Mouse (Mus musculus) gastrocnemius, adult 2 months (tissue): ENCODE data around the gene Tigd4. TPM values are rescaled to one million over a fixed set of nuclear protein-coding genes. Genes with fewer than 3 reads are reported as not detected.

ENCODE experiments used
- DNase-seq: peaks from one replicate; pipeline ENCODE4 v3.0.0; 2022
- H3K27ac ChIP-seq: fragments of 200-600 bp; 2 replicates; pipeline ENCODE4 v1.8.1; 2022; ENCODE audit warnings: mild to moderate bottlenecking
- H3K4me3 ChIP-seq: fragments of 200-600 bp; 2 replicates; pipeline ENCODE4 v1.8.1; 2022; ENCODE audit warnings: mild to moderate bottlenecking, moderate library complexity
- CTCF ChIP-seq: fragments of 200-600 bp; IDR thresholded peaks from 2 replicates; pipeline ENCODE4 v1.8.1; 2022; ENCODE audit warnings: antibody characterized with exemption, mild to moderate bottlenecking, moderate library complexity
- intact Hi-C: fragments of 180-260 bp; cut with DNase I; formaldehyde crosslinking; loops from one replicate; pipeline ENCODE4 v1.15.1; 2025
- total RNA-seq, 2 experiments: library from RNA; stranded (reverse); gene quantifications; 2 replicates each; pipeline ENCODE4 v1.2.3; 2021

Gene Tigd4
- total RNA-seq, 2 experiments from 2014 or later, result 6.0 to 18.3 TPM

DNA sequence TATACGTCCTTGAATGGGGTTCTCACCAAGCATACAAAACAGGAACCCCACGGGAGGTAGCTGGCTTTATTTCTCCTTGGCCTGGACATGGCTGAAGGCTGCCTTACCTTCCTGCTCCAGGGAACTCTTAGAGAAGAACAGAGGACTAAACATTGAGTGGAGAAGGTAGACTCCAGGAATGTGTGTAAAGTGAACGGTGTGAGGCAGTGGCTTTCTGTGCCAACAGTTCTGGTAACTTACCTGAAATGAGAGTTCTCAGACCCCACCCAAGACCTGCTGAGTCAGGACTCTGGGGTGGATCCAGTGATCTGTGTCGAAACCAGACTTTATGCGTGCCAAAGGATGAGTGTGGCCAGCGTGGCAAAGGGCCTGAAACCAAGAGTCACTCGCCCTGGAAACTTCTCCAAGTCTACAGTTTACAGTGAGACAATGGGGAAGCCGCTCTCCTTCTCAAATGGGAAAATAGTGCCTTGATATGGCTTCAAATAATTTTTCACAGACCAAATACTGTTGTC lies 53.0 kb downstream of the Tigd4 start:
- Histone ChIP-seq H3K27ac (no peak overlapping the region), H3K4me3 (no peak overlapping the region)
- DNase-seq, result peak; percentile 47
- intact Hi-C loops, result no loop called here
- no peak for TF ChIP-seq CTCF

Other genes with a start within 250 kb of the Tigd4 start
- under 1 TPM; 0.14 to 0.15 TPM for gene Fhdc1, start 113.1 kb upstream of the Tigd4 start, total RNA-seq
- gene Arfip1, start 10.9 kb upstream of the Tigd4 start, total RNA-seq, result 10 to 100 TPM in 1 of 2 experiments, 1 to 10 TPM in 1; 9.2 to 11.2 TPM
- gene Tmem154, start 72.6 kb downstream of the Tigd4 start, total RNA-seq, result under 1 TPM; 0.73 to 0.74 TPM
- 10 to 100 TPM; 12.1 to 27.7 TPM for gene Fbxw7, start 221.7 kb downstream of the Tigd4 start, total RNA-seq